Mouse (Mus musculus) embryonic fibroblast, embryonic 13.5 days (primary cell): ENCODE data around the gene Plcd1. TPM values are rescaled to one million over a fixed set of nuclear protein-coding genes. Genes with fewer than 3 reads are reported as not detected.

ENCODE experiments used
- H3K27ac ChIP-seq: 2 replicates; pipeline ENCODE4 v1.5.1; 2012; ENCODE audit warnings: low read length, control low read depth, inconsistent platforms; ENCODE audit not compliant: insufficient read depth
- H3K4me1 ChIP-seq: 2 replicates; pipeline ENCODE4 v1.6.1; 2011; ENCODE audit warnings: low read length; ENCODE audit not compliant: control insufficient read depth, insufficient read depth
- H3K4me3 ChIP-seq: 2 replicates; pipeline ENCODE4 v1.5.1; 2011; ENCODE audit warnings: mild to moderate bottlenecking, control low read depth, low read length; ENCODE audit not compliant: insufficient read depth
- CTCF ChIP-seq: IDR thresholded peaks from 2 replicates; pipeline ENCODE4 v1.5.1; 2011; ENCODE audit warnings: mild to moderate bottlenecking, control low read depth, low read length, moderate library complexity, borderline replicate concordance; ENCODE audit not compliant: insufficient read depth
- POLR2A ChIP-seq: IDR thresholded peaks from 2 replicates; pipeline ENCODE4 v1.6.1; 2011; ENCODE audit warnings: low read depth, mild to moderate bottlenecking, control low read depth, low read length, moderate library complexity
- polyA plus RNA-seq: library from polyadenylated mRNA; stranded (reverse); fragments of >200 nt; gene quantifications from 2 replicates; pipeline ENCODE4 v1.2.4, GENCODE M21; 2011; ENCODE audit warnings: low read depth; ENCODE audit not compliant: missing spikeins, insufficient read length

Plcd1 gene
- polyA plus RNA-seq, 1 experiment, result 28.3 TPM

- H3K27ac ChIP-seq, result no peak overlapping the region
- peak overlapping the region; percentile 73 for H3K4me3 ChIP-seq
- TF ChIP-seq CTCF (no peak), POLR2A (0 out of 2 replicates have a peak, but pooled peaks have one; percentile 10)
- peaks cover 5% of the 10 kb centered on the region; the same call in 1 of the 2 replicates for H3K4me1 ChIP-seq
Measured at GRCm38 (mm10) chr9:119091581-119092310, 1.6 kb downstream of the Plcd1 start.

GRCm38 (mm10) chr9:119090462-119090861 lies 2.8 kb downstream of the Plcd1 start:
- peaks cover 5% of the 10 kb centered on the region; the same call in 1 of the 2 replicates for H3K4me1 ChIP-seq
- H3K27ac ChIP-seq, result no peak overlapping the region
- no peak overlapping the region for H3K4me3 ChIP-seq
- TF ChIP-seq CTCF, result no peak
- no peak for TF ChIP-seq POLR2A

GRCm38 (mm10) chr9:119089437-119089836 lies 3.9 kb downstream of the Plcd1 start:
- no peak for TF ChIP-seq POLR2A
- TF ChIP-seq CTCF, result no peak

GRCm38 (mm10) chr9:119088148-119088801 lies 5.0 kb downstream of the Plcd1 start:
- no peak for TF ChIP-seq CTCF
- peak; percentile 55; the same call in 1 of the 2 replicates for TF ChIP-seq POLR2A
- Histone ChIP-seq H3K4me1 (peaks cover 2% of the 10 kb centered on the region; the same call in 1 of the 2 replicates), H3K4me3 (peak overlapping the region; percentile 30; the same call in 1 of the 2 replicates), H3K27ac (no peak overlapping the region; the same call in 1 of the 2 replicates)

More at GRCm38 (mm10) chr9:119089437-119089836, 3.9 kb downstream of the Plcd1 start:
- H3K27ac ChIP-seq, result no peak overlapping the region
- H3K4me3 ChIP-seq, result no peak overlapping the region
- peaks cover 3% of the 10 kb centered on the region; the same call in 1 of the 2 replicates for H3K4me1 ChIP-seq

- no peak for TF ChIP-seq POLR2A
- no peak for TF ChIP-seq CTCF
- Histone ChIP-seq H3K4me3 (no peak overlapping the region), H3K27ac (no peak overlapping the region), H3K4me1 (peaks cover 2% of the 10 kb centered on the region; the same call in 1 of the 2 replicates)
Measured at GRCm38 (mm10) chr9:119087309-119087708, 6.0 kb downstream of the Plcd1 start.

GRCm38 (mm10) chr9:119086451-119086850 lies 6.9 kb downstream of the Plcd1 start:
- no peak overlapping the region for H3K27ac ChIP-seq

GRCm38 (mm10) chr9:119083966-119084365 lies 9.3 kb downstream of the Plcd1 start:
- no peak overlapping the region for H3K27ac ChIP-seq
- TF ChIP-seq POLR2A, result no peak
- TF ChIP-seq CTCF, result no peak
- no peaks in the 10 kb centered on the region for H3K4me1 ChIP-seq
- H3K4me3 ChIP-seq, result no peak overlapping the region

More at GRCm38 (mm10) chr9:119086451-119086850, 6.9 kb downstream of the Plcd1 start:
- Histone ChIP-seq H3K4me3 (no peak overlapping the region), H3K4me1 (0 out of 2 replicates have a peak, but pooled peaks cover 2% of the 10 kb centered on the region)
- TF ChIP-seq CTCF (no peak), POLR2A (no peak)

GRCm38 (mm10) chr9:119082656-119083430 lies 10.5 kb downstream of the Plcd1 start:
- no peak overlapping the region for H3K27ac ChIP-seq
- TF ChIP-seq POLR2A (no peak), CTCF (no peak)
- H3K4me1 ChIP-seq, result no peaks in the 10 kb centered on the region
- H3K4me3 ChIP-seq, result no peak overlapping the region

- TF ChIP-seq POLR2A (no peak), CTCF (no peak)
- no peak overlapping the region for H3K27ac ChIP-seq
- no peaks in the 10 kb centered on the region for H3K4me1 ChIP-seq
- H3K4me3 ChIP-seq, result no peak overlapping the region
Measured at GRCm38 (mm10) chr9:119082039-119082438, 11.3 kb downstream of the Plcd1 start.
